Mouse (Mus musculus) T-helper 17 cell (primary cell): ENCODE measurements around the gene Afmid.

Source experiments
- in situ Hi-C, 2 experiments: fragments of 300-600 bp; cut with MboI, MseI; formaldehyde crosslinking; loops; 1 replicate in 1 of 2; 2 replicates in 1 of 2; pipeline ENCODE4 v1.15.1; 2025; ENCODE audit warnings: high pct_unique_total_duplicates in 2 of 2

Gene Afmid

DNA sequence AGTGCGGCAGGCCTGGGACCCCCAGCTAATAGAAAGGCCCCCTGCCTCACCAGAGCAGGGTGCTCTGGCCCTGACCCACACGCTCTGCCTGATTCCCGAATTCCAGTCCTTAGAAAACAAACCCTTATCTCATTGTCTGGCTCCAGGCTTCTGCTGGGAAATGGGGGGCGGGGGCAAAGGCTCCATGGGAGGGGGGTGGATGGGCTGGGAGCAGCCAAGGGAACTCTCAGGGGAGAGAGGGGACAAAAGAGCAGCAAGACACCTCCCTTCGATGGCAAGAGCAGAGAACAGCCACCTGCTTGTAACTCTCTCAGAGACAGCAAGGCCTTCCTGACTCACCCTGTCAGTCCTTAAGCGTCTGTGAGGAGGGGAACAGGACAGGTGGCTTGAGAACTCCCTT lies 50.0 kb downstream of the Afmid start:
- in situ Hi-C loops: no loop called here

DNA sequence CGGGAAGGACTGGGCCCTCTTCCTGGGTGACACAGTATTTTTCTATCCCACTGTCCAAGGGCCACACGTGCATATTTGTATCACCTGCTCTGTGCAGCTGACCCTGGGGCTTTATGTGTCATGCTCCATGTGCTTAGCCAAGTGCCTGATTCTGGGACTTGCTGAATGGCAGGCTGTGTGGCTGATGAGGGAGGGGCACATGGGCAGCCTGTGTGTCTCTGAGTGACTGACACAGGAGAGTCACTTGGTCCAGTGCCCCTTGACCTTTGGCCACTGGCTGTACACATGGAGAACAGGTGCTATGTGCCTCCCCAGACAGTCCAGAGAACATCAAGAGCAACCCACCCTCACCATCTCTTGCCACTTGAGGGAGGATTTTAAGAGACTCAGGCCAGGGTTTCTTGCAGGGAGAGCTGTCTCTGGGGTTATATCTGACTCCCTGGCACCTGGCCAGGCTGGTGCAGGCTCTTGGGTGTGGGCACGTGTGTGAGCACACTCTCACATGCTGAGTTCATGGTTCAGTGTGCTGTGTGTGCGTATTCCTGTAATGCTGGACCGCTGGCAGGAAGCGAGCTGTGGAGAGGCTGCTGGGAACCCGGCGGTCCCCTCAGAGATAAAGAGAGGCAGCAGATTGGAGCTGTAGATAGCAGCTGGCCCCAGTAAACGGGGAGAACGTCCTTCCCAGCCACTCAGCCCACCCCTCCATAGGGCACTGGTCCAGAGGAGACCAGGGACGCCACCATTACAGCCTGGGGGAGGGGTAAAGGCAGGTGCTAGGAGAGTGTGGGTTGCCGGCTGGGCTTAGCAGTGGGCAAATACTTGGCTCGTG lies 52.4 kb downstream of the Afmid start:
- in situ Hi-C loops: no loop called here

DNA sequence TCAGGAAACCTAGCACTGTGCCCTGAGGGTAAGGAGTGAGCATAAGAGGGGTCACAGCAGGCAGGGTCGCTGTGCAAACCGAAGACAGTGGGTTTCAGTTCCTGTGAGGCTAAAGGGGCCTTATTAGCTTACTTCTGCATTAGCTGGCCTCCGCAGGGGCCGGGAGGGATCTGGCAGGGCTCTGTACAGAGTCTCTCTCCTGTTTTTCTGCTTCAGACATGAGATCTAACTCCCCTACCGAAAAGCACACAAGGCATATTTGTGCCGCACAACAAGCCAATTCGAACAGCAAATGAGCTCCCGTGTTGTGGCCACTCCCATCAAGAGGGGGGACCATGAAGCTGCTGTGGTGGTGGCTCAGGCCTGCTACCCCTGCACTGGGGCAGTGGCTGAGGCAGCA lies 53.2 kb downstream of the Afmid start:
- in situ Hi-C loops: no loop called here

DNA sequence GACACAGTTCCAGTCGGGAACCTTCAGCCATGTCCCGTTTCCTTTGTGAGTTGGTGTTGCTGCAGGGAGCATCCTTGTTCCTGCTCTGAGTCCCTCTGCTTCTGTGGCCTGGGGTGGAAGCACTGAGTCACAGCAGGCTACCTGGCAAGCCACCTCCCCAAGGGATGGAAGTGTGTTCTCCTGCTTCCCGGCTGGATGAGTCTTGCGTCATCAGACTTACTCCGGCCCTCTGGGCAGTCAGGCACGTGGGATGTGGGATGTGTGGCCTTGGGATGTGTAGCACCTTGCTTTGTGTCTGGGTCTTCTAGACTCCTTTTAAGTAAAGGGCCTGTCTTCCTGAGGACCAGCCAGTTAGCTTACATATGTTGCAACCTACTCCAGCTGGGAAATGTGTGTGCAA lies 54.0 kb downstream of the Afmid start:
- in situ Hi-C loops: no loop called here

DNA sequence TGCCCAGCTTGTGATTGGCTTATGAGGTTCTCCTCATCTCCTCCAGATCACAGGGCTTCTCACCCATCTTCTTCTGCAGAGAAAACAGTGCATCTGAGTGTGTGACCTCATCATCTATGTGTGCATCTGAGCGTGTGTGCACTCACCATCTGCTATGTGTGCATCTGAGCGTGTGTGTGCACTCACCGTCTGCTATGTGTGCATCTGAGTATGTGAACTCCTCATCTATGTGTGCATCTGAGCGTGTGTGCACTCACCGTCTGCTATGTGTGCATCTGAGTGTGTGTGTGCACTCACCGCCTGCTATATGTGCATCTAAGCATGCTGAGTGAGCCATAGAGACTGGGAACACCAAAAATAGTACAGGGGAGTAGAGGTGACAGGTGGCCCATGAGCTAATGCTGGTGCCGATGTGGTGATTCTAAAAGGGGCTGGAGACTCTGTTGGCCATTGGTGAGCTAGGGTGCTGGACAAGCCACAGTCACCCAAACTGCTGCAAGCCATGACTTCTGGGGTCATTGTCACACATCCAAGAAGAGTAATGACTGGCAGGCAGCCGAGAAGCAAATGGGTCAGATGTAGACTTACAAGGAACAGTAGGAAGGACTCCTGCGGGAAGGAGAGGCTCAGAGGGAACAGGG lies 54.7 kb downstream of the Afmid start:
- in situ Hi-C loops: no loop called here

DNA sequence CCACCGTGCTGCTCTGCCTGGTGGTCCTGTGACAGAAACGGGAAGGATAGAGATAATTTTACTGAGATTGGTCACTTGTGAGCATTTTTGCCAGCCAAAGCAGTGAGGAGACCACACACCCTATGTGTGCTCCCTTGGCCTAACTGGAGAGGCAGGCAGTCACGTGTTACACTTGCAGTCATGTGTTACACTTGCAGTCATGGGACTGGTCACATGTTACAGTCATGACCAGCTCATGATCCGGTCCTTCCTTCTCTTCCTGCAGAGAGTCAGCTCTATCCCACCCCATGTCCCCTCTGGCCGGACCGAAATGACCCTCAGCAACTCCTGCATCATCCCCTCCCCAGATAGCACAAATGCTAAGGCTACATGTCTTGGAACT lies 55.2 kb downstream of the Afmid start:
- in situ Hi-C loops: no loop called here

DNA sequence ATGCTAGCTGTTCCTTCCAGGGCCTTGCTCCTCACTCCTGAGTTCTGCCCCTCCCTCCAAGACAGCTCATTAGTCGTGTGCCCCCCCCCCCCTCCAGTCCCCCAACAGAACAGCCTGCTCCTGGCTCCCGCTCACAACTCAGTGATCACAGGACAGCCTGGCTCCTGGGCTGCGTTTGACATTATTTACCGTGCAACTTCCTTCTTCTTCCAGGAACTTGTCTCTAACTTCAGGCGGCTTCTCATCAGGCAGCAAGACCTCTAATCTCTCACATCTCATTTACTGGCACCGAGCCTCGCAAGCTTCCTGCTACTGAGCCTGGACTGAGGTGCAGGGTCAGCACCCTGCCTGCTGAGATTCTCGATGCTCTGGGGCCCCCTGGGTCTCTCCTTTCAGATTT lies 56.1 kb downstream of the Afmid start:
- in situ Hi-C loops: no loop called here

DNA sequence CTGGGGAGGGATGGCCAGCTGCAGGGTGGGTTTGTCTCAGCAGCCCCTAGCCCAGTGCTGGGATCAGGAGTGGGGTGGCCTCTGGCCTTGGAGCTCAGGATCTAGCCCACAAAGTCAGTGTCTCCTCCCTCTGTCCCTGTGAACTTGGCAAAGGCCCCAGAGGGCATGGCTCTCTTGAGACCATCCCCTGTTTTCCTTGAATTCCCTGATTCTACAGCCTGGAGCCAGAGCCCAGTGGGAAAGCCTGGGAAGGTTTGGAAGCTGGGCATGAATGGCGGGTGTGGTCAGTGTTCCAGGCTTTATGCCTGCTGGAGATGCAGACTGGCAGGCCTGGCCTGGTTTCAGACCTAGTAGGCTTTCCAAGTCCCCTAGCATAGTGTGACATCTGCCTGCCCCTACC lies 56.5 kb downstream of the Afmid start:
- in situ Hi-C loops: no loop called here

DNA sequence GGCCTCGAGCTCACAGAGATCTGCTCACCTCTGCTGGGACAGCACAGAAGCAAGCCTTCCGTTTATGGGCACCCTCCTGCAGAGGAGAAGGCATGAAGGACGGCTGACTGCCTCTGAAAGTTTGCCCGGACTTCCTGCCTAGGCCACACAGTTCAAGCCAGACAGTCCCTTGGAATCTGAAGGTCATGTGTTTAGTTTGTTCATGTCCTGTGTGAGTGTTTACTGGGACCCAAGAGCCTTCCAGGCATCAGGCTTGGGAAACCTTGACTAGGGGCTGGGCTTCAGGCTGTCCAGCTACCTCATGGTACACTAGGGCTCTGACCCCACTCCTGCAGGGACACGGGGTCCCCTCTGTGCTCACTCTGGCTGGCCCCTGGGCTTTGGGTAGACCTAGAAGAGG lies 60.3 kb downstream of the Afmid start:
- in situ Hi-C loops: no loop called here

DNA sequence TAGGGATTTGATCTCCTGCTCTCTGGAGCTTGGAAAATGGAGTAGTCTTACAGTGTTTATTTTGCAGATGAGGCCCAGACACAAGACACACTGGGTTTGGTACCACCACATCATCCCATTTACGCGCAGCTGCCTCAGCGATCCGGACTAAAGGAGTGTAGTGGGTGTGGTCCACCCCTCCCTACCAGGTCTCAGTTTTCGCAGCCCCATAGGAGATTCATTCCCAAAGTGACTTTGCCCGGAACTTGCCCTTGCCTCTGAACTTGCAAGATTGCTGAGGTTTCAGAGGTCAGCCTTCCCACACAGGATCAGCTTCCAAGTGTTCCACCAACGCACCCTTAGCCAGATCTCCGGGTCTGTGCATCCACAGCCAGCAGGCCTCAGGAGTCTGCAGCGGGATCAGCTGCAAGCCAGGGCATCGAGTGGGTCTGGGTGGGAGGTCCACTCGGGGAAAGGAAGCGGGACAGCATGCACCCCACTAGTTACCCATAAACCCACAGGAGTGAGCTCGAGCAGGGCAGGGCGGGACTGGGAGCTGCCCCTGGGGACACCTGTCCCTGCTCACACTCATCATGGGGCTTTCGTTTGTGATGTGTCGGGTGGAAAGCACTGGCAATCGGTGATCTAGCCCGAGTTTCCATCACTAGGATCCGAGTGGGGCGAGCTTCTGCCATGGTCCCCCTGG lies 62.6 kb downstream of the Afmid start:
- in situ Hi-C loops: no loop called here

DNA sequence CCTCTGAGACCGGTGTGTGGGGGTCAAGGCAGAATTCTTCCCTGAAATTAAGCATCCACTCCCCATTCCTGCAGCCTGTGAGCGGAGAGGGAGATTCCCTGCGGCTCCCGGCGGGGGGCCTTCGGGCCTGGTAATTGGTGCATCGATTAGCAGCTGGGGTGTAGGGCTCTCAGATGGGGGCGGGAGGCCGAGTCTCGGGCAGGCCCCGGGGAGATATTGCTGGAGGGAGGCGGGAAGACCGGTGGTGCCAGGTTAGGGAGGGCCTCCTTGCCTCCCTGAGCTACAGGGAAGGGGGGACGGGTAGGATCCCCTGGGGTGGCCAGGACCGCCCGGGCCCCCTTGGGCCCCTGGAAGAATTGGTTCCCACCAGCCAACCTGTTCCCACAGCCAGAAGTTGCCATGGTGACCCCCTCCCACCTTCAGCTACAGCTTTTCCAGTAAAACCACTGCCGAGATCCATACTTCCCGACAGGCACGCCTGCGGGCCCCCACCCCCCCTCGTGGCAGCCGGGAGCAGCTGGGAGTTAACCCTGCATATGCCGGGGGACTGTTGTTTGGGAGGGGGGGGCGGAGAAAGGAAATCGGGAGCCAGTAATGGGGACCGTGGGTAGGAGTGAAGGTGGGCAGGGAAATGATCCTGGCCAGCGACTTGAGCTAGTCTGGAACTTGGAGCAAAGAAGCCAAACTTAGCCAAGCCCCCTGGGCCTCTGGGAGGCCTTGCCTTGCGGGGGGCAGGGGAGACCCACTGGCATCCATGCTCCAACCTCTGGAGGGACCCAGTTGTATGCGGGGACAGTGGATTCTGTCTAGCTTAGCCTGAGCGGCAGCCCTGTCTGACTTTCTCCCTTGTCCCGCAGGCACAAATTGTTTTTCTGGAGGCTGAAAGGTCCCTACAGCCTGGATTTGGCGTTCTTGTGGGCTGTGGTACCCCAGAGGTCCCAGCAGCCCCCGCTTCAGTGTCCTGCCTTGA lies 63.4 kb downstream of the Afmid start:
- in situ Hi-C loops: no loop called here
